Mouse (Mus musculus) T-helper 2 cell (primary cell): ENCODE measurements around the gene Cxcl12.

Source experiments
- in situ Hi-C: fragments of 300-600 bp; cut with MboI, MseI; formaldehyde crosslinking; loops from one replicate; pipeline ENCODE4 v1.15.1; 2025; ENCODE audit warnings: high pct_unique_total_duplicates

Gene Cxcl12

DNA sequence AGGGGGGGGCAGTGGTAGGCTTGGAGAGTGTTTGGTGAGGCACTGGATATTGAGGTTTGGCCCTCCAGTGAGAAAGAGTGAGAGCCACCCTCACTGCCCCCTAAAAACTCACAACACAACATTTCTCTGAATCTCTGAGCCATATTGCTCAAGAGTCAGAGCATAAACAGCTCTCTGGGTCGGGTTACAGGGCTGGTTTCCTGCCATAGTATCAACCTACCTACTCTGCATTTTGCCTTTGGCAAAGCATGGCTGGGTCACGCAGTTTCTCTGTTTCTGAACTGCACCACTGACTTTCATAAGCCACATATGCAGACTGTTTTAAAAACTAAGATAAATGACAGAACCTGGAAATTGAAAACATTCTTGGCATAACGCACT lies 51.0 kb downstream of the Cxcl12 start:
- in situ Hi-C loops = loop anchor here (5.0 kb wide), 1 partner anchor 58 kb away; no protein-coding TSS in a partner anchor

DNA sequence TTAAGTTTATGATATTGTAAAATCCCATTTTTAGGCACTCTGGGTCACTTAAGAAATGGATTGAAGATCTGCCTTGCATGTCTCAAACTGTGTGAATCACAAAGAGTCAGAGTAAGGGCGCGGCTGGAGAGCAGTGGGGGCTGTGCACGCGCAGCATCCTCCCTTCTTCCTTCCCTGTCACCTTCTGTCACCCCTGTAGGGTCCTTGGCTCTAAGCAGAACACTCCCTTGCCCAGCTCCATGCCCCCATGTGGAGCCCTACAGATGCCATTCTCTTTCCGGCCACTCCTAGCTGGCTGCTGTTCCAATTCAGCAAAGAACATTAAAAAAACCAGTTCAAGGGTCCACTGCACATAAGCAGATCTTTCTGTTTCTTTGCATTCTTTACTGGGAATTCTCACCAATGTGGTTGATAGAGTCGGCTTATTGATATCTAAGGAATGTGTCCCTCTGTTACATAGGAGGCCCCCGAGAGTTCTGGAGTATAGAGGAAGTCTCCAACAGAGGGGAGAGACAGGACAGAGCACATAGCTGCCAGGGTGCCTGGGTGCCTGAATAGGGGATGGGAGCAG lies 51.7 kb downstream of the Cxcl12 start:
- in situ Hi-C loops = loop anchor here (5.0 kb wide), 1 partner anchor 57 kb away; no protein-coding TSS in a partner anchor

DNA sequence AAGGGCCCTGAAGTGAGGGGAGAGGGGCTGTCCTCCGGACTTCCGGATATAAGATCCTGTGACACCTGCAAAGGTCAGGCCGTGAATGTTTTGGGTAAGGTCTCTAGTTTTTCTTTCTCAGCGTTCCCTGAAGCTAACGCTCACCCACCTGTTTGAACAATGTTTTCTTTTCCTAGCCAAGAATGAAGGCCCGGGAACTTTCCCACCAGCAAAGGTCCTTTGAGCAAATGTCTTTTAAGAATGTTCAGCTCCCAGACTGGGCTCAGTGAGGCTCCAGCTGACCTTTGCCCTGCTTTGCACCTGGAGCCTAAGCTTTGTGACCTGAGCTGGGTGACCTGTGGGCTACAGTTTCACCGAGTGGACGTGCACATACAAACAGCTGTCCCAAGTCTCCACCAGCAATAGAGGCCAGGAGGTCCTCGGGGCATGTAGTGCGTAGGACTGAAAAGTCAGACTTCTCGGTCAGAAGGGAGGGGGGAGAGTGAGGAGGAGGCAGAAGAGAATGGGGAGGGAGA lies 52.6 kb downstream of the Cxcl12 start:
- in situ Hi-C loops = no loop called here
